Mouse (Mus musculus) urinary bladder, postnatal 4 days (tissue): ENCODE results near the gene Olfr446.

Experiments used
- DNase-seq, 2 experiments: peaks; one replicate each; pipeline ENCODE4 v3.0.0; 2021 to 2022; ENCODE audit warnings: low spot score in 2 of 2

Gene Olfr446

GRCm38 (mm10) chr6:42921077-42921476 lies at the start of gene Olfr446:
Gene Olfr446, plus strand, starts transcription at chr6:42921377.
- DNase-seq, result no peak

DNA sequence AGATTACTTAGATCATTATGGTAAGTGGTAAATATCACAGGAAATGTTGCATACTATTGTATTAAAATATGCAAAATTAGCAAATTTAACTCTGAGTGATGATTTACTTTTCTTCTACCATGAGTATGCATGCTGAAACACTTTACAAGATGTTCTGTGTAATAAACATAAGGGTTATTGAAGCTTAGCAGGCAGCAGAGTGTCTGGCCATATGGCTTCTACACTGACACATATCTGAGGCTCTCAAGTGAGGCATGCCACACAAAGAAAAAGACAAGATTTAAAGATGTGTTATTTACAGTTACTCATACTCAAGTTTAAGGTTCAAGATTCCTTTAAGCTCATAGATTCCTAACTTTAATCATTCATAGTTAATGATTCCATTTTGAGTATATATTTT lies 44.9 kb upstream of the Olfr446 start:
- DNase-seq, result no peak

DNA sequence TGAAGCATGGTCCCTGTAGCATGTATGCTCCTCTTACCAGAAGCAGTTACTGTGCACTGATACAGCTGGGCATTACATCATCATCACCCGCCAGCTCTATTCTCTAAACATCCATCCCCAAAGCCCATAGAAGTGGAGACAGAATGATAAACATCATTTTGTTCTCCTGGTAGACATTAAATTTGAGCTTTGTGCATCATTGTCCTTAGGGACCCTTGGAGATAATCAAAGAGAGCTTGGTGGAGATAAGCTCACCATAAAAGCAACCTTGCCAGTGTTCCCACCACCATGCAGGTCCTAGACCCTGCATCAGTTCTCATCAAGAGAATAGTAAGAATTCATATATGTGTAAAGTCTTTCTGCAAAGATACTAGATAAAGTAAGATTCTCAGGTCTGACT lies 31.0 kb upstream of the Olfr446 start, which contains the start of gene Olfr448:
Olfr448 (plus strand) TSS at position 301 of the 400 bp plus-strand sequence.
- no peak for DNase-seq

- no peak for DNase-seq
These were observed 20.8 kb upstream of the Olfr446 start for GRCm38 (mm10) chr6:42900345-42900744.

DNA sequence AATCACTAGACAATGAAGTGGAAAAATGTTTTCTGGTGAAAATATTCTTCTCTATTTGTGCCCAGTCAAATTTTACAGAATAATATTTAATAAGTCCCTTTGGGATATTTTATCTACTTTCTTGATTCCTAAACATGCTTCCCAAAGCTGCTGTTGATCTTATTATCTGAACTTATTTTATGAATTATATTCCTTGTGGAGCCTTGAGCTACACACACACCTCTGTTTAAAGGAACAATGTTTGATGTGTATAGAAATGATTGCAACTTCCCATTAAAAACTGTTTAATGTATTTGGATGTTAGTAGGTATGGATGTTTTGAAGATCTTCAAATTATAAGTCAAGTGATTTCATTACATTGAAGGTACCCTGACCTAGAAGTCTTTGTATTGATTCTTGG lies 12.6 kb upstream of the Olfr446 start, which contains the start of gene Olfr447:
Olfr447 (plus strand) TSS at position 301 of the 400 bp plus-strand sequence.
- no peak for DNase-seq

- no peak for DNase-seq
These were observed 27.6 kb downstream of the Olfr446 start, which contains the start of gene Olfr444 for GRCm38 (mm10) chr6:42948767-42949166. Gene Olfr444, plus strand, starts transcription at chr6:42949067.

DNA sequence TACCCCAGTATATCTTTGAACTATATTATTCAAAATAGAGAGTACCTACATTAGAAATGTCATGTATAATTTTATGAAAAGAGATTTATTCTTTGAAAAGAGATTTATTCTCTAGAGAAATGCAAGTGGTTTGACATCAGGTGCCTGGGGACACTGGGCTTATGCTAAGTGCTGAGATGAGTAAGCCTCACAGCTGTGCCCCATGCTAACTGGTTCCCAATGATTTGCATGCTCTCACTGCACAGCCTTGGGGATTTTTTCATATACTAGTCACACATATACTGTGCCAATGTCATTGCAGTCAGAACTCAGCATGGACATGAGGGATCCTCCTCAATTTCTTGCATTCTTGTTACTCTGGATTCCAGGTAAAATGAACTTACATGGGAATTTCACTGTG lies 59.2 kb downstream of the Olfr446 start:
- no peak for DNase-seq
